Mouse (Mus musculus): Measurements from ENCODE around the gene Cr2.
"Not testable (repeated sequence)": the region's sequence is repeated elsewhere in the genome, so short reads cannot be mapped to it uniquely, and the experiment has no call there.

Cr2 gene

GRCm38 (mm10) chr1:195175980-195176931, at the start of gene Cr2:
TSS of gene Cr2 (minus strand) at chr1:195176716.
- DNase-seq (ENCODE audit: extremely low read depth, insufficient read length, low spot score), result peak; percentile 7

GRCm38 (mm10) chr1:195221781-195222180, 45.3 kb upstream of the Cr2 start:
- DNase-seq (ENCODE audit: extremely low read depth, insufficient read length, low spot score), result no peak

- not testable (repeated sequence) for DNase-seq (ENCODE audit: extremely low read depth, insufficient read length, low spot score)
Observed at GRCm38 (mm10) chr1:195212851-195213250, 36.3 kb upstream of the Cr2 start.

GRCm38 (mm10) chr1:195184746-195185145, 8.2 kb upstream of the Cr2 start:
- no peak for DNase-seq (ENCODE audit: extremely low read depth, insufficient read length, low spot score)

- no peak for DNase-seq (ENCODE audit: extremely low read depth, insufficient read length, low spot score)
Observed at GRCm38 (mm10) chr1:195164996-195165755, 11.3 kb downstream of the Cr2 start.

- no peak for DNase-seq (ENCODE audit: extremely low read depth, insufficient read length, low spot score)
Observed at GRCm38 (mm10) chr1:195132070-195132469, 44.4 kb downstream of the Cr2 start.

GRCm38 (mm10) chr1:195131675-195132015, 44.9 kb downstream of the Cr2 start:
- no peak for DNase-seq (ENCODE audit: extremely low read depth, insufficient read length, low spot score)

- peak; percentile 88 for DNase-seq (ENCODE audit: extremely low read depth, insufficient read length, low spot score)
Observed at GRCm38 (mm10) chr1:195130953-195131674, 45.4 kb downstream of the Cr2 start, which contains the start of gene Cr1l. TSS of gene Cr1l (minus strand) at chr1:195131586.

GRCm38 (mm10) chr1:195130479-195130878, 46.0 kb downstream of the Cr2 start:
- no peak for DNase-seq (ENCODE audit: extremely low read depth, insufficient read length, low spot score)

GRCm38 (mm10) chr1:195129867-195130266, 46.6 kb downstream of the Cr2 start:
- no peak for DNase-seq (ENCODE audit: extremely low read depth, insufficient read length, low spot score)

GRCm38 (mm10) chr1:195114414-195114813, 62.1 kb downstream of the Cr2 start:
- DNase-seq (ENCODE audit: extremely low read depth, insufficient read length, low spot score), result no peak

- DNase-seq (ENCODE audit: extremely low read depth, insufficient read length, low spot score), result no peak
Observed at GRCm38 (mm10) chr1:195113621-195114020, 62.9 kb downstream of the Cr2 start.

GRCm38 (mm10) chr1:195100693-195101092, 75.8 kb downstream of the Cr2 start:
- no peak for DNase-seq (ENCODE audit: extremely low read depth, insufficient read length, low spot score)

- DNase-seq (ENCODE audit: extremely low read depth, insufficient read length, low spot score), result no peak
Observed at GRCm38 (mm10) chr1:195098004-195098403, 78.5 kb downstream of the Cr2 start.

GRCm38 (mm10) chr1:195092220-195092720, 84.2 kb downstream of the Cr2 start, which contains the start of gene Cd46:
TSS of gene Cd46 (minus strand) at chr1:195092249.
- DNase-seq (ENCODE audit: extremely low read depth, insufficient read length, low spot score), result peak; percentile 56

- DNase-seq (ENCODE audit: extremely low read depth, insufficient read length, low spot score), result no peak
Observed at GRCm38 (mm10) chr1:195091699-195092219, 84.8 kb downstream of the Cr2 start.
